Comparison of ENCODE assay signal across 15 mouse cellular contexts in the genomic region with DNA sequence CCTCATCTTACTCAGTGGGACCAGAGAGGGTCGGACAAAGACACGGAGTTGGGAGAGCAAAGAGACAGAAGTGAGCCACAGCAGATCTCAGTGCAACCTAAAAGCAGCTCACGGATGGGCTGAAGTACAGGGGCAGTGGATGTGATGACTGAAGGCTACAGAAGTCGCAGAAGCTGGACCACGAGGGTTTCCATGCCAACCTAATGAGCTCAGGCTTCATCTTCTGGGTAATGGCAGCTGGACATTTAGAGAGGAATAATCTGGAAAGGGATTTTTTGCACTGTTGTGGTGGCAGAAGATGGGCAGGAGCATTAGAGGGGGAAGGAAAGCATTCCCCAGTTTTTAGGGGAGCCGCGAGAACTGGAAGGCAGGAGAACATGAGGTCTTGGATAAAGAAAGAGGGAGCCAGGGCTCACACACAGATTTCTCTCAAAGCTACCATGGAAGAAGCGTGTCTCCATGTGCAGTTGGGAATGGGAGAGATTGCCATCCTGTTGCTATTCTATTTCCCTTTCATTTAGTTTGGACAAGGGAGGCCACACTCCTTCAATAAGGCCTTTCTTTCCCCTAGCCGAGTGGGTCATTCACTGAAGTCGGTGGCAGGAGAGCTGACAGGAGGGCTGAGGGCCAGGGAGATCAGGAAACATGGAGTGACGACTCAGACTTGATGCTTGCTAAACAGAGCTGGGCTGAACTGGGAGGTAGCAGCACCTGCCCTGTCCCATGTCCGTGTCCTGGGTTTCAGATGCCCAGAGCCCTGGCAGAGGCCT.
DNase-seq lines count a peak whose midpoint lies in the region; ATAC-seq and TF ChIP-seq lines count a peak whose summit lies in the region.
"Had no signal": no experiment of that assay in that cellular context is flagged by ENCODE, and none has a peak within 500 bp of the region (broad histone marks: within the 10 kb centered on the region; RNA-seq: fewer than 3 reads in every experiment).

No protein-coding gene starts in this region.

- H3K9me3 ChIP-seq in forebrain, embryonic 11.5 days (ENCODE audit: control insufficient read depth, low read length), result no peaks in the 10 kb centered on the region
- H3K9me3 ChIP-seq in hindbrain, embryonic 11.5 days (ENCODE audit: control insufficient read depth, low read length), result no peaks in the 10 kb centered on the region
- no peaks in the 10 kb centered on the region for H3K9me3 ChIP-seq in midbrain, embryonic 13.5 days
- H3K9me3 ChIP-seq: neural tube, embryonic 12.5 days had no signal

- TF ChIP-seq CTCF in left cerebral cortex, adult 2 months (IDR thresholded peaks at IDR 0.05), result no peak

- H3K27me3 ChIP-seq in forebrain, embryonic 11.5 days (ENCODE audit: control insufficient read depth, insufficient read depth, low read length), result no peaks in the 10 kb centered on the region
- H3K27me3 ChIP-seq in hindbrain, embryonic 11.5 days (ENCODE audit: control insufficient read depth, insufficient read depth, low read length), result no peaks in the 10 kb centered on the region
- no peaks in the 10 kb centered on the region for H3K27me3 ChIP-seq in midbrain, embryonic 13.5 days
- H3K27me3 ChIP-seq: neural tube, embryonic 12.5 days had no signal

- ATAC-seq in forebrain, embryonic 11.5 days (replicated peaks; ENCODE audit: low FRiP score), result peak; percentile 23; the same call in 1 of the 2 replicates
- ATAC-seq in hindbrain, embryonic 11.5 days (ENCODE audit: low FRiP score), result no peak; the same call in 1 of the 2 replicates
- no peak for ATAC-seq in midbrain, embryonic 13.5 days

- WGBS in forebrain, embryonic 11.5 days, result 61% methylated on average over 12 of the region's 12 CpGs
- WGBS in hindbrain, embryonic 11.5 days, result 65% methylated on average over 12 of the region's 12 CpGs
- WGBS in midbrain, embryonic 13.5 days, result 64% methylated on average over 12 of the region's 12 CpGs

- peak; percentile 22 for DNase-seq in left cerebral cortex, postnatal 4 days
- DNase-seq in left cerebral cortex, adult 2 months (ENCODE audit: extremely low spot score in 1 of 2, low spot score in 2 of 2), result no peak
- DNase-seq in forebrain, embryonic 11.5 days (ENCODE audit: low spot score), result no peak
- DNase-seq in hindbrain, embryonic 11.5 days (ENCODE audit: low spot score), result no peak
- no peak for DNase-seq in thymus, postnatal 36 days
- no peak for DNase-seq in adrenal gland, adult 18-20 months (ENCODE audit: low spot score in 2 of 2)
- DNase-seq in kidney, postnatal 10 days, result no peak
- DNase-seq: adrenal gland, postnatal 25 days; cerebellum, adult 9-10 months; gastrocnemius, postnatal 25 days; kidney, adult 9 months; lung, adult 2 months; lung, postnatal 4 days had no signal

- intact Hi-C loops in left cerebral cortex, postnatal 4 days (cut with DNase I), result no loop called here
- intact Hi-C loops in left cerebral cortex, adult 2 months (cut with DNase I), result no loop called here

- H3K4me3 ChIP-seq in left cerebral cortex, adult 2 months, result no peak overlapping the region
- H3K4me3 ChIP-seq in forebrain, embryonic 11.5 days (ENCODE audit: low read depth, low read length), result no peak overlapping the region
- H3K4me3 ChIP-seq in hindbrain, embryonic 11.5 days (ENCODE audit: low read depth, low read length), result no peak overlapping the region
- H3K4me3 ChIP-seq in midbrain, embryonic 13.5 days (replicated peaks), result no peak overlapping the region
- H3K4me3 ChIP-seq: neural tube, embryonic 12.5 days had no signal

- H3K4me2 ChIP-seq in forebrain, embryonic 11.5 days (ENCODE audit: low read depth, low read length, severe bottlenecking), result no peak overlapping the region
- no peak overlapping the region for H3K4me2 ChIP-seq in hindbrain, embryonic 11.5 days (replicated peaks; ENCODE audit: low read depth, low read length)
- no peak overlapping the region for H3K4me2 ChIP-seq in midbrain, embryonic 13.5 days (replicated peaks)
- H3K4me2 ChIP-seq: neural tube, embryonic 12.5 days had no signal

- H3K4me1 ChIP-seq in forebrain, embryonic 11.5 days (replicated peaks; ENCODE audit: control insufficient read depth, insufficient read depth, low read length), result peaks cover 3% of the 10 kb centered on the region; the same call in 1 of the 2 replicates
- no peaks in the 10 kb centered on the region; the same call in 1 of the 2 replicates for H3K4me1 ChIP-seq in hindbrain, embryonic 11.5 days (replicated peaks; ENCODE audit: control insufficient read depth, insufficient read depth, low read length)
- peaks cover 20% of the 10 kb centered on the region for H3K4me1 ChIP-seq in midbrain, embryonic 13.5 days (replicated peaks)
- H3K4me1 ChIP-seq: neural tube, embryonic 12.5 days had no signal

- no peaks in the 10 kb centered on the region for H3K36me3 ChIP-seq in forebrain, embryonic 11.5 days (ENCODE audit: control insufficient read depth, insufficient read depth, low read length)
- no peaks in the 10 kb centered on the region for H3K36me3 ChIP-seq in hindbrain, embryonic 11.5 days (ENCODE audit: control insufficient read depth, insufficient read depth, low read length)
- H3K36me3 ChIP-seq in midbrain, embryonic 13.5 days, result no peaks in the 10 kb centered on the region
- H3K36me3 ChIP-seq: neural tube, embryonic 12.5 days had no signal

- H3K27ac ChIP-seq in left cerebral cortex, adult 2 months, result no peak overlapping the region
- H3K27ac ChIP-seq in forebrain, embryonic 11.5 days (ENCODE audit: low read depth, low read length), result 0 out of 2 replicates have a peak overlapping the region, but pooled peaks have one; percentile 14
- 0 out of 2 replicates have a peak overlapping the region, but pooled peaks have one; percentile 24 for H3K27ac ChIP-seq in hindbrain, embryonic 11.5 days (ENCODE audit: low read depth, low read length)
- 0 out of 2 replicates have a peak overlapping the region, but pooled peaks have one; percentile 39 for H3K27ac ChIP-seq in midbrain, embryonic 13.5 days
- H3K27ac ChIP-seq: neural tube, embryonic 12.5 days had no signal

- no peak overlapping the region for H3K9ac ChIP-seq in forebrain, embryonic 11.5 days (ENCODE audit: low read length)
- no peak overlapping the region for H3K9ac ChIP-seq in hindbrain, embryonic 11.5 days (ENCODE audit: low read depth, low read length)
- H3K9ac ChIP-seq in midbrain, embryonic 13.5 days (replicated peaks), result no peak overlapping the region
- H3K9ac ChIP-seq: neural tube, embryonic 12.5 days had no signal
